Mouse (Mus musculus): ENCODE measurements around the gene Tedc2.

DNA sequence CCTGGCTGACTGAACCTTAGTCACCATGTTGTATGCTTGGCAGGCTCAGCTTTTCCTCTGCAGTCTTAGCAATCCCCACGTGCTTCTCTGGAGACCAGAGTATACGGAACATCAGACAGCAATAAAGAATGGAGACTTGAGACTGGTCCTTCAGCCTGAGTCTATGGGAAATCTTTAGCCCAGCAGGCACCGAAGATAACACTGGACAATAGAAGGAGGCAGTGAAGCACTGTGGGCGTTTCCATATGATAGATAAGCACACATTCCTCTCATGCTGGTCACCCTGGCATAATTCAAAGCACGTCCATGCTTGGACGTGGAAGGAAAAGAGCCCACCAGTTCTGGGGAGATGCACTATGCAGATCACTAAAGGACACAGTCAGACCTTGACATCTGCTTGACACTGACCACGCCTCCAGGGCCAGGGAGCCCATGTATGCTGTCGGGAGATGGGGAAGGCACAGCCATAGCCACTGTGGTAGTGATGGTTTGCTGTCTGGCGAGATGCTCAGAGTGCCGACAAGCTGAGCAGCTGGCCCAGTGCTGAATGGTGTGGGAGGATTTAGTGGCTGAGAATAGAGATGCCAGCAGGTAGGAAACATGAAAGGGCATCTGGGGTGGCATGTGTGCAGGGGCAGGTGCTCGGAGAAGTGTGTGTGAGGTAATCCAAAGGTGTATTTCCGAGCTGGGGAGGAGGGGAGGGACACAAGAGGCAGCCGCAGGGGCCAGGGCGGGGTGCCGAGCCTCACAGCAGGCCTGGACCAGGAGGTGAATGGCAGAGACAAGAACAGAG is 23.4 kb downstream of the Tedc2 start:
- TF ChIP-seq CTCF (IDR thresholded peaks at IDR 0.05; ENCODE audit: low read depth) (no peak), EP300 (optimal IDR thresholded peaks at IDR 0.05) (no peak)

Measured in stomach, postnatal 0 days (tissue).